Mouse (Mus musculus) limb, embryonic 11.5 days (tissue): ENCODE results near the gene Hsd17b3. TPM values are rescaled to one million over a fixed set of nuclear protein-coding genes. Genes with fewer than 3 reads are reported as not detected.
"Not testable (repeated sequence)": the region's sequence is repeated elsewhere in the genome, so short reads cannot be mapped to it uniquely, and the experiment has no call there.

Experiments used
- ATAC-seq: fragments of 200-750 bp; cut with Nextera tagmentation; 2 replicates; pipeline ENCODE4 v1.8.0; 2017; ENCODE audit warnings: low read depth; ENCODE audit not compliant: insufficient number of reproducible peaks, low FRiP score, low TSS enrichment
- DNase-seq: peaks from one replicate; pipeline ENCODE4 v3.0.0-alpha.2; 2015; ENCODE audit warnings: low spot score
- H3K27ac ChIP-seq: fragments of 300-500 bp; sonication (generic); replicated peaks from 2 replicates; pipeline ENCODE4 v1.5.1; 2014; ENCODE audit warnings: low read depth, mild to moderate bottlenecking, low read length
- H3K27me3 ChIP-seq: fragments of 300-500 bp; sonication (generic); 2 replicates; pipeline ENCODE4 v1.6.1; 2014; ENCODE audit warnings: mild to moderate bottlenecking, low read length, mixed read lengths; ENCODE audit not compliant: control insufficient read depth, insufficient read depth
- H3K36me3 ChIP-seq: fragments of 300-500 bp; sonication (generic); 2 replicates; pipeline ENCODE4 v1.6.1; 2014; ENCODE audit warnings: mild to moderate bottlenecking, low read length, moderate library complexity, mixed read lengths; ENCODE audit not compliant: control insufficient read depth, insufficient read depth
- H3K4me1 ChIP-seq: fragments of 300-500 bp; sonication (generic); 2 replicates; pipeline ENCODE4 v1.6.1; 2014; ENCODE audit warnings: low read length, mixed read lengths; ENCODE audit not compliant: control insufficient read depth, insufficient read depth
- H3K4me2 ChIP-seq: fragments of 300-500 bp; sonication (generic); 2 replicates; pipeline ENCODE4 v1.6.1; 2014; ENCODE audit warnings: low read depth, mild to moderate bottlenecking, moderate library complexity; ENCODE audit not compliant: severe bottlenecking
- H3K4me3 ChIP-seq: fragments of 300-500 bp; sonication (generic); 2 replicates; pipeline ENCODE4 v1.5.1; 2014; ENCODE audit warnings: low read depth, low read length
- H3K9ac ChIP-seq: fragments of 300-500 bp; sonication (generic); 2 replicates; pipeline ENCODE4 v1.6.1; 2014; ENCODE audit warnings: mild to moderate bottlenecking, low read length
- H3K9me3 ChIP-seq: fragments of 300-500 bp; sonication (generic); 2 replicates; pipeline ENCODE4 v1.6.1; 2016; ENCODE audit warnings: low read length; ENCODE audit not compliant: control insufficient read depth
- WGBS: fragments of 180-500 bp; shearing (Covaris S2); extraction: QIAGEN DNeasy Blood & Tissue Kit; methylation state at CpG from one replicate; pipeline ENCODE4 v1.1.7; 2014; 5-methylcytosine and 5-hydroxymethylcytosine counted together
- polyA plus RNA-seq: library from polyadenylated mRNA; unstranded; fragments of >200 nt; fragmentation: Nextera tagmentation; extraction: Ambion mirVana; gene quantifications from 2 replicates; pipeline ENCODE4 v1.2.1, GENCODE M21; 2014

Gene Hsd17b3
- polyA plus RNA-seq, 1 experiment from 2014 or later = not detected

- Histone ChIP-seq H3K4me3 (no peak overlapping the region), H3K4me1 (peaks cover 5% of the 10 kb centered on the region; the same call in 1 of the 2 replicates), H3K9me3 (no peaks in the 10 kb centered on the region), H3K9ac (no peak overlapping the region), H3K27me3 (no peaks in the 10 kb centered on the region), H3K4me2 (no peak overlapping the region), H3K27ac (no peak overlapping the region), H3K36me3 (no peaks in the 10 kb centered on the region)
- DNase-seq (peak; percentile 24), ATAC-seq (no peak)
- 18% methylated on average over 3 of the region's 3 CpGs for WGBS
Observed at GRCm38 (mm10) chr13:64066653-64067052, 22.4 kb downstream of the Hsd17b3 start.

GRCm38 (mm10) chr13:64064276-64064675 lies 24.8 kb downstream of the Hsd17b3 start:
- H3K9me3 ChIP-seq = no peaks in the 10 kb centered on the region
- no peaks in the 10 kb centered on the region for H3K27me3 ChIP-seq
- H3K4me2 ChIP-seq = no peak overlapping the region
- no peak overlapping the region for H3K27ac ChIP-seq
- H3K36me3 ChIP-seq = no peaks in the 10 kb centered on the region
- ATAC-seq (no peak), DNase-seq (no peak)
- H3K4me1 ChIP-seq = peaks cover 5% of the 10 kb centered on the region; the same call in 1 of the 2 replicates
- no peak overlapping the region for H3K4me3 ChIP-seq
- no peak overlapping the region for H3K9ac ChIP-seq

- H3K4me1 ChIP-seq = no peaks in the 10 kb centered on the region
- DNase-seq (no peak), ATAC-seq (no peak)
- 87% methylated on average over 5 of the region's 5 CpGs for WGBS
- H3K4me2 ChIP-seq = no peak overlapping the region
- H3K9ac ChIP-seq = no peak overlapping the region
- H3K27me3 ChIP-seq = no peaks in the 10 kb centered on the region
- no peaks in the 10 kb centered on the region for H3K36me3 ChIP-seq
- H3K9me3 ChIP-seq = no peaks in the 10 kb centered on the region
- no peak overlapping the region for H3K4me3 ChIP-seq
- H3K27ac ChIP-seq = no peak overlapping the region
Observed at GRCm38 (mm10) chr13:64060935-64061506, 28.0 kb downstream of the Hsd17b3 start.

GRCm38 (mm10) chr13:64053959-64054358 lies 35.1 kb downstream of the Hsd17b3 start:
- H3K9me3 ChIP-seq = peaks cover 2% of the 10 kb centered on the region; the same call in 1 of the 2 replicates
- H3K27ac ChIP-seq = no peak overlapping the region
- H3K36me3 ChIP-seq = no peaks in the 10 kb centered on the region
- no peaks in the 10 kb centered on the region for H3K4me1 ChIP-seq
- 70% methylated on average over 1 of the region's 1 CpGs for WGBS
- no peak overlapping the region for H3K4me3 ChIP-seq
- ATAC-seq (no peak), DNase-seq (no peak)
- no peaks in the 10 kb centered on the region for H3K27me3 ChIP-seq
- no peak overlapping the region for H3K4me2 ChIP-seq
- H3K9ac ChIP-seq = no peak overlapping the region

- not testable (repeated sequence) for DNase-seq, H3K36me3 ChIP-seq, H3K27me3 ChIP-seq, H3K4me1 ChIP-seq, H3K9me3 ChIP-seq, ATAC-seq, H3K27ac ChIP-seq, H3K9ac ChIP-seq, H3K4me3 ChIP-seq, H3K4me2 ChIP-seq
- 91% methylated on average over 2 of the region's 2 CpGs for WGBS
Observed at GRCm38 (mm10) chr13:64052281-64052680, 36.7 kb downstream of the Hsd17b3 start.

GRCm38 (mm10) chr13:64050895-64051294 lies 38.1 kb downstream of the Hsd17b3 start:
- no peak for DNase-seq
- H3K36me3 ChIP-seq = no peaks in the 10 kb centered on the region
- ATAC-seq = no peak
- H3K27me3 ChIP-seq = no peaks in the 10 kb centered on the region
- peaks cover 2% of the 10 kb centered on the region; the same call in 1 of the 2 replicates for H3K9me3 ChIP-seq
- no peak overlapping the region for H3K4me3 ChIP-seq
- no peak overlapping the region for H3K27ac ChIP-seq
- H3K4me2 ChIP-seq = no peak overlapping the region
- no peaks in the 10 kb centered on the region for H3K4me1 ChIP-seq
- H3K9ac ChIP-seq = no peak overlapping the region
- WGBS = 65% methylated on average over 4 of the region's 4 CpGs

- no peaks in the 10 kb centered on the region for H3K27me3 ChIP-seq
- DNase-seq = no peak
- H3K4me1 ChIP-seq = no peaks in the 10 kb centered on the region
- H3K9me3 ChIP-seq = peaks cover 2% of the 10 kb centered on the region; the same call in 1 of the 2 replicates
- H3K9ac ChIP-seq = no peak overlapping the region
- H3K4me2 ChIP-seq = no peak overlapping the region
- H3K36me3 ChIP-seq = no peaks in the 10 kb centered on the region
- no peak for ATAC-seq
- no peak overlapping the region for H3K27ac ChIP-seq
- H3K4me3 ChIP-seq = no peak overlapping the region
Observed at GRCm38 (mm10) chr13:64049535-64049934, 39.5 kb downstream of the Hsd17b3 start.

GRCm38 (mm10) chr13:64048467-64048866 lies 40.6 kb downstream of the Hsd17b3 start:
- Histone ChIP-seq H3K27me3 (no peaks in the 10 kb centered on the region), H3K27ac (no peak overlapping the region), H3K4me1 (no peaks in the 10 kb centered on the region), H3K4me2 (no peak overlapping the region), H3K36me3 (no peaks in the 10 kb centered on the region), H3K9me3 (peaks cover 2% of the 10 kb centered on the region; the same call in 1 of the 2 replicates), H3K4me3 (no peak overlapping the region), H3K9ac (no peak overlapping the region)
- WGBS = 88% methylated on average over 2 of the region's 2 CpGs
- ATAC-seq (no peak), DNase-seq (no peak)

GRCm38 (mm10) chr13:64039976-64040375 lies 49.1 kb downstream of the Hsd17b3 start:
- no peak overlapping the region for H3K27ac ChIP-seq
- no peaks in the 10 kb centered on the region for H3K36me3 ChIP-seq
- no peaks in the 10 kb centered on the region; the same call in 1 of the 2 replicates for H3K9me3 ChIP-seq
- ATAC-seq (no peak), DNase-seq (no peak)
- peaks cover 3% of the 10 kb centered on the region; the same call in 1 of the 2 replicates for H3K4me1 ChIP-seq
- H3K9ac ChIP-seq = no peak overlapping the region
- 39% methylated on average over 10 of the region's 10 CpGs for WGBS
- H3K4me2 ChIP-seq = no peak overlapping the region
- no peak overlapping the region for H3K4me3 ChIP-seq
- H3K27me3 ChIP-seq = no peaks in the 10 kb centered on the region
